Mouse (Mus musculus) olfactory bulb, adult 2 months (tissue): Measurements from ENCODE around the gene Chrnb2. TPM values are rescaled to one million over a fixed set of nuclear protein-coding genes. Genes with fewer than 3 reads are reported as not detected.
A peak's percentile ranks its signal among the peaks of the same experiment; 100 is the strongest.

Source experiments
- H3K27ac ChIP-seq: fragments of 200-500 bp; 2 replicates; pipeline ENCODE4 v1.5.1; 2012; ENCODE audit warnings: low read depth, low read length; ENCODE audit not compliant: insufficient read depth
- H3K4me1 ChIP-seq: fragments of 200-500 bp; 2 replicates; pipeline ENCODE4 v1.6.1; 2012; ENCODE audit warnings: low read length; ENCODE audit not compliant: control insufficient read depth, insufficient read depth
- H3K4me3 ChIP-seq: fragments of 200-500 bp; 2 replicates; pipeline ENCODE4 v1.5.1; 2012; ENCODE audit warnings: mild to moderate bottlenecking, low read depth, low read length, moderate library complexity; ENCODE audit not compliant: insufficient read depth
- CTCF ChIP-seq: fragments of 200-500 bp; IDR thresholded peaks from 2 replicates; pipeline ENCODE4 v1.5.1; 2012; ENCODE audit warnings: low read depth, mild to moderate bottlenecking, low read length, moderate library complexity; ENCODE audit not compliant: insufficient read depth
- POLR2A ChIP-seq: fragments of 200-500 bp; IDR thresholded peaks from 2 replicates; pipeline ENCODE4 v1.6.1; 2012; ENCODE audit warnings: mild to moderate bottlenecking, low read depth, low read length, moderate library complexity; ENCODE audit not compliant: insufficient read depth
- WGBS: fragments of 180-500 bp; shearing (Covaris S2); methylation state at CpG from one replicate; pipeline ENCODE4 v1.1.7; 2018; 5-methylcytosine and 5-hydroxymethylcytosine counted together
- polyA plus RNA-seq: library from polyadenylated mRNA; stranded (reverse); fragments of >200 nt; gene quantifications from 2 replicates; pipeline ENCODE4 v1.2.4, GENCODE M21; 2012; ENCODE audit warnings: low replicate concordance; ENCODE audit not compliant: missing spikeins, insufficient read depth, insufficient read length

Chrnb2 gene
- polyA plus RNA-seq, 1 experiment: not detected

GRCm38 (mm10) chr3:89728848-89729247 lies 35.6 kb downstream of the Chrnb2 start:
- TF ChIP-seq POLR2A (no peak), CTCF (no peak)
- 68% methylated on average over 2 of the region's 2 CpGs for WGBS
- Histone ChIP-seq H3K27ac (no peak overlapping the region), H3K4me3 (no peak overlapping the region), H3K4me1 (peaks cover 17% of the 10 kb centered on the region)

DNA sequence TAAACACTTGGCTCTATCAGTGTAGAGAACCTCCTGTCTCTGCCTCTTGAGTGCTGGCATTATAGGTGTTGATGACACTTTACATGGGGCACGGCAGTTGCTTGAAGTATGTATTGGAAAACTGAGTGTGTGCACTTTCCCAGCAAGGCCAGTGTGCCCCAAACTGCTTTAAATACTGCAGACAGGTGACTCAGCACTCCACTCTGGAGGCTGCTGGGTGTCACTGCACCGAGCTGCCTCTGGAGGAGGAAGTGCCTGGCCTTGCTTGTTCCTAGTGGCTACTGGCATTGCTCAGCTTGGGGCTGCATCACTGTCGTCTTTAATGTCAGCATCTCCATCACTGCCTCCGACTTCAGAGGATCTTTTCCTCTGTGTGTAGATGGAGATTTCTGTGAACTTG lies 37.4 kb downstream of the Chrnb2 start:
- WGBS: 6% methylated on average over 4 of the region's 4 CpGs
- TF ChIP-seq POLR2A (no peak), CTCF (peak; percentile 43)
- H3K27ac ChIP-seq: no peak overlapping the region
- peaks cover 11% of the 10 kb centered on the region for H3K4me1 ChIP-seq
- no peak overlapping the region for H3K4me3 ChIP-seq

GRCm38 (mm10) chr3:89723400-89724084 lies 40.9 kb downstream of the Chrnb2 start:
- TF ChIP-seq POLR2A: no peak
- H3K4me1 ChIP-seq: peaks cover 5% of the 10 kb centered on the region
- no peak overlapping the region for H3K4me3 ChIP-seq
- no peak overlapping the region for H3K27ac ChIP-seq
- 29% methylated on average over 7 of the region's 7 CpGs for WGBS

DNA sequence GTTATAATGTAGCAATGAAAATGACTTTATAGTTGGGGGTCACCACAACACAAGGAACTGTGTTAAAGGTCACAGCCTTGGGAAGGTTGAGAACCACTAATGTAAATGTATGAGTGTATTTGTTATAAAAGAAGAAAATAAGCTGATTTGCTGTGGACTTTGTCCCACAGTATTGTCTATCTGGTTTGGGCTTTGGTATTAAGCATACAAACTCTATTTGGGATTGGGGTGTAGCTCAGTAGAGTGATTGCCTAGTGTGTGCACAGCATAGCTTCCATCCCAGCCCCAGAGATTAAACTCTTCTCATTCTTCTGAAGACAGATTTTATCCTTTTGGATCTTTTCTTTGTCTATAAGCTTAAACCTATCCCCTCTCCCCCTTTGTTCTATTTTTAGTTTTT lies 42.4 kb downstream of the Chrnb2 start:
- no peak for TF ChIP-seq POLR2A
- no peak for TF ChIP-seq CTCF
- no peak overlapping the region for H3K27ac ChIP-seq
- H3K4me1 ChIP-seq: peaks cover 11% of the 10 kb centered on the region
- no peak overlapping the region for H3K4me3 ChIP-seq

GRCm38 (mm10) chr3:89715967-89716256 lies 48.5 kb downstream of the Chrnb2 start:
- 12% methylated on average over 6 of the region's 6 CpGs for WGBS

DNA sequence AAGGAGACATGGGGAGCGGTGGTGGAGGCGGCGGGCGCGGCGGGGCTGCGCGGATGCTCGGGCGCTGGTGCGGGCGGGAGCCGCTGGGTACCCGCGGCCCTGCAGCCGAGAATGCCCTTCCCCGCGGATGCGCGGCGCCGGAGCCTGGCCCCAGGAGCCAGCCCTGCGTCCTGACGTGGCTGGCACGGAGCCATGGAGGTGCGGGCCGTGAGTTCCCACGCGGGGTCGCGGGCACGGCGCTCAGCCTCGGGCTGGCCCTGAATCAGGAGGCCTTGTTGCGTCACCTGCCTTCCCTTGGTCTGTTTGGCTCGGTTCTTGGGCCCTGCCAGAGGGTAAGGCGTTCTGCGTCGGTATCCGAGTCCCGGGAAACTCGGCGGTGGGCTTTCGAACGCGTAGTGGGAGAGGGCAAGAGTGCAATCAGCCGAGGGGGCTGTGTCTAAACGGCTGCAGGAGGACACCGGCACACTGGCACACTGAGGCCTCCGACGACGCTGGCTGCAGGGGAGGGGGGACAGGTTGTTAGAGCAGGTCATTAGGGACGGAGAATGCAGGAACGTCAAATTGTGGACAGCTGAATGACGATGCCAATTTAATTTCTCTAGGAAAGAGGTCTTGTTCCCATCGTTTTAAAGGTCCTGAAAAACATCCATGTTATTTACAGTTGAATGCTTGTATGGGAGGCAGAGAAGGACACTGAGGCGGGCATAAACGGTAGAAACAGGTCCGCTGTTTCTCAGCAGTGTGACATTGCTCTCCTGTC lies 49.0 kb downstream of the Chrnb2 start:
- TF ChIP-seq CTCF: no peak
- peak; percentile 45; the same call in 1 of the 2 replicates for TF ChIP-seq POLR2A
- Histone ChIP-seq H3K27ac (peak overlapping the region; percentile 92), H3K4me3 (peak overlapping the region; percentile 86), H3K4me1 (peaks cover 12% of the 10 kb centered on the region)
- WGBS: 2% methylated on average over 55 of the region's 59 CpGs

More at GRCm38 (mm10) chr3:89715967-89716256, 48.5 kb downstream of the Chrnb2 start:
- Histone ChIP-seq H3K27ac (peak overlapping the region; percentile 92), H3K4me1 (peaks cover 12% of the 10 kb centered on the region), H3K4me3 (peak overlapping the region; percentile 86)
- TF ChIP-seq POLR2A: no peak
- no peak for TF ChIP-seq CTCF

- TF ChIP-seq CTCF (no peak), POLR2A (peak; percentile 80)
- H3K4me1 ChIP-seq: peaks cover 12% of the 10 kb centered on the region
- H3K4me3 ChIP-seq: peak within 1 kb of the TSS; percentile 86
- peak within 1 kb of the TSS; percentile 92 for H3K27ac ChIP-seq
- WGBS: 4% methylated on average over 28 of the region's 28 CpGs
Observed at GRCm38 (mm10) chr3:89714359-89715206, 49.8 kb downstream of the Chrnb2 start, which contains the start of gene Adar. Gene Adar, plus strand, starts transcription at chr3:89715022.

GRCm38 (mm10) chr3:89704064-89704463 lies 60.4 kb downstream of the Chrnb2 start:
- no peaks in the 10 kb centered on the region for H3K4me1 ChIP-seq
- TF ChIP-seq POLR2A (no peak), CTCF (no peak)
- H3K4me3 ChIP-seq: no peak overlapping the region
- WGBS: 78% methylated on average over 6 of the region's 6 CpGs
- no peak overlapping the region for H3K27ac ChIP-seq

- no peaks in the 10 kb centered on the region for H3K4me1 ChIP-seq
- WGBS: 35% methylated on average over 3 of the region's 3 CpGs
- no peak for TF ChIP-seq POLR2A
- no peak for TF ChIP-seq CTCF
- no peak overlapping the region for H3K4me3 ChIP-seq
- no peak overlapping the region for H3K27ac ChIP-seq
Observed at GRCm38 (mm10) chr3:89703596-89703995, 60.8 kb downstream of the Chrnb2 start.
